Mouse (Mus musculus): Measurements from ENCODE around the gene Mccc1. TPM values are rescaled to one million over a fixed set of nuclear protein-coding genes. Genes with fewer than 3 reads are reported as not detected.

Gene Mccc1
- polyA plus RNA-seq (2012; ENCODE audit: low replicate concordance), result 1.7 and 1.8 TPM in 2 replicates

GRCm38 (mm10) chr3:36000275-36001239, at the start of gene Mccc1:
TSS of gene Mccc1 (minus strand) at chr3:36000678.

GRCm38 (mm10) chr3:35937345-35937744, 63.1 kb downstream of the Mccc1 start, which contains the start of gene Dcun1d1:
TSS of gene Dcun1d1 (minus strand) at chr3:35937445.

Other genes with a start within 250 kb of the Mccc1 start
- gene Atp11b, start 246.6 kb downstream of the Mccc1 start, polyA plus RNA-seq (2012; ENCODE audit: low replicate concordance), result 25.1 and 37.0 TPM in 2 replicates
- gene Dcun1d1, start 63.2 kb downstream of the Mccc1 start, polyA plus RNA-seq (2012; ENCODE audit: low replicate concordance), result 1.1 and 3.8 TPM in 2 replicates
- not detected in 2 replicates for gene Ccdc144b, start 52.9 kb upstream of the Mccc1 start, polyA plus RNA-seq (2012; ENCODE audit: low replicate concordance)
- gene Acad9, start 65.3 kb upstream of the Mccc1 start, polyA plus RNA-seq (2012; ENCODE audit: low replicate concordance), result 7.0 and 7.8 TPM in 2 replicates
- gene D3Ertd254e, start 150.3 kb upstream of the Mccc1 start, polyA plus RNA-seq (2012; ENCODE audit: low replicate concordance), result 0.06 and 0.50 TPM in 2 replicates
- not detected in 2 replicates for gene Qrfpr, start 221.6 kb upstream of the Mccc1 start, polyA plus RNA-seq (2012; ENCODE audit: low replicate concordance)